Mouse (Mus musculus) lung, postnatal 14 days (tissue): ENCODE measurements at regions not wholly inside any gene's neighbourhood (a gene's known extent, or its start where the extent isn't known, plus 50 kb on each side); places are given as distances from the start of the nearest gene placed in this dataset.

Source experiments
- DNase-seq: peaks from one replicate; pipeline ENCODE4 v3.0.0; 2021

DNA sequence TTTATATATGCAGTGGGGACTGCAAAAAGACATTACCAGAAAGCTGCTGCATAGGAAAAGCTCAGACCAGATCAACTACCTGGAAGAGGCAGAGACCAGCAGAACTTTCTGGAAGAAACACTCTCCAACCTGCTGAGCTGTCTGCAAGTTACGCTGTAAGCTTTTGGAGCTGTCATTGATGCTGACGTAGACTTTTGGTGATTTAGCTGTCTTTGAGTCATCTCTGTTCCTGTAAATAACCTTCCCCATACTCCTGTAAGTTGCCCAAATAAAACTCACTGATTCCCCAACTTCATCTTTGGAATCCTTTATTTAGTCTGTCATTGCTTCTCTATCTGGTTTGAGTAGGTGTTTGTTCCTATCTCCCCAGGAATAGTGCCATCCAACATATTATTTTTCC is 218.5 kb upstream of the Gbe1 start:
- DNase-seq = no peak

DNA sequence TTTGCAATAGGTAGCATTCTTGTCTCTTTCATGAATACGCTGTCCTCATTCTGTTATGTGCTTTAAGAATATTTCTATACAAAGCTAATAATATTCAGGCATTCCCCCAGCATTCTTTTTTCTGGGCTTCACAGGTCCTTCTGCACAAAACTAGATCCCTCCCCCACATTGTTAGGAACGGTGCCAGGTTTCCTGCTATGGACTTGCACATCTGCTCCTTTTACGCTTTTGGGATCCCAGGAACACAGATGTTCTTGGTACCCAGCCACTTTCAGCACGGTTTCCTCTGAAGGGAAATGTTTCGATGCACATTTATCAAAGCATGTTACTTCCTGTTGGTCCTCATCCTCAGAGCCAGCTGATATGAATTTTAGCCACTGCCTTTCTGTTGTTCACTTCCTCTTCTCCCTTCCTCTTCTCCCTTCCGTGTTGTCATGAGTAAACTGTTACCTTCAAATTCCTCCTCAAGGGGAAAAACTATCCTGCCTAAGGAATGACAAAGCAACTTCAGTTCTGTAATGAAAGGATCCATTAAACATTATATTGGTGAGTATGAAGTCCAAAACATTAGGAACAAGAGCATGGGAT is 209.9 kb upstream of the Gbe1 start:
- no peak for DNase-seq

DNA sequence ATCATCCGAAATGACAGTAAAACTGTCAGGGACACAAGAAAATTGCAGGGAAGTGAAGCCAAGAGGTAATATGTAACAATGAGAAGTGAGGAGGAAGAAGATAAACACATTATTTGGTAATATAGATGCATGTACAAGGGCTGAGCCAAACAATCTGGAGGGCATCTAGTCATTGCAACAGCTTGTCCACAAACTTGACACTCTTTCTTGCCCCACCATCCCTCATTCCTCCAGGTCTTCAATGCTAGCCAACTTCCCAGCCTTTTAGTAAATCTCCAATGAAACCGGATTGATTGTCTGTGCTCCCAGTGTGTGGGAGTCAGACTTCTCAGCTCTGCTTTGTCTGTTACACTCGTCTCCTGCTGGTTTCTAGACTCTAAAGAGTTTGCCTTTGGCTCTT is 172.3 kb upstream of the Gbe1 start:
- DNase-seq = no peak

- DNase-seq = no peak
Observed at GRCm38 (mm10) chr16:70147673-70148359, 165.9 kb upstream of the Gbe1 start.

- DNase-seq = no peak
Observed at GRCm38 (mm10) chr16:70154587-70154986, 159.2 kb upstream of the Gbe1 start.

DNA sequence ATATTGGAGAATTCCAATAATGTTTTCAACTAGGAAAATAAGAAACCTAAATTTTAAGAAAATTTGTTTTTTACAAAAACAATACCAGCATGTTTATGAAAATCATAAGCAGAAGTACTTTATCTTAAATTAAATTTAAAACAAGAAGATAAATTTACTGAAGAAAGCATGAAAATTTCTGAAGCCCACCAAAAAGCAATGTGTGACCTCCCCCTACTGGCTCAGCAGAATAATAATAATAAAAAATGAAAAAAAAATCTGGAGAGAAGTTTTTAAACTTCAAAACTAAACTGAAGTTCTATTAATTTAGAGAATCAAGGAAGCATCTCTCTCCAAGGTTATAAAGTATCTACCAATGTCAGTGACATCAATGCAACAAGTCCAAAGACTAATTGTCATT is 153.2 kb upstream of the Gbe1 start:
- no peak for DNase-seq

DNA sequence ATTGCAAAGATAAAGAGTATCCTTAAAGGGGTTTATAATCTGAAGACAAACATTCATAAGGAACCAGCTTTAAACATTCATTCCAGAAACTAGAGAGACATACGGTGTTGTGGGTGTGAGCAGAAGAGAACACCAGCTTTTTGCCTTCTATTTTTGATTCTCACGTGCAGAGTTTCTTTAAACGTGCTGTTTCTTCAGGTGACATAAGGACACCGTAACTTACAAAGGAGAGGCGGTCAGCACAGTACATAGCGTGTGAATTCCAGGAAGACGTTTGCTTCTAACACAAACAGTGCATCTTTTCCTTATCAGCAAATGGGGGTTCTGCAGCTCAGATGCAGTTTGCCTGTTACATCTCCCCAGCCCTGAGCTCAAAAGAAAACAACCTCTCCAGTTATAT is 138.6 kb upstream of the Gbe1 start:
- no peak for DNase-seq

- no peak for DNase-seq
Observed at GRCm38 (mm10) chr16:70178975-70179374, 134.8 kb upstream of the Gbe1 start.

- DNase-seq = no peak
Observed at GRCm38 (mm10) chr16:70213861-70214597, 99.7 kb upstream of the Gbe1 start.

DNA sequence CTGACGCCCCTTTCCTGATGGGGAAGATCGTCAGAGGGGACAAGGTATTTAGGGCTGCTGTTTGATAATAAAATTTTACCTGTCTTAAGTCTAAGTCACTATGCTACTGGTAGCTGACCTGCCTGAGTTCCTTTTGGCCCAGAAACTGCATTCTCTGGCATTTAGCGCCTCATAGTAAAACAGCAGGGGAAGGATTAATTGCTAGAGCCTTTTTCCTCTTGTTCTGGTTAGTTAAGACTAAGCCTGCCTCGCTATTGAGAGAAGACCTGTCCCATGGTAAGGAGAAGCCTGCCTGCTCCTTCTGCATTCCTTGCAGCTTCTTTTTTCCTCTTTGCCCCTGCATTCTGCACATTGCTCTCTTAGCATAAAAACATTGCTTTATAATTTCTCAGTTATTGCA is 98.9 kb upstream of the Gbe1 start:
- DNase-seq = no peak

DNA sequence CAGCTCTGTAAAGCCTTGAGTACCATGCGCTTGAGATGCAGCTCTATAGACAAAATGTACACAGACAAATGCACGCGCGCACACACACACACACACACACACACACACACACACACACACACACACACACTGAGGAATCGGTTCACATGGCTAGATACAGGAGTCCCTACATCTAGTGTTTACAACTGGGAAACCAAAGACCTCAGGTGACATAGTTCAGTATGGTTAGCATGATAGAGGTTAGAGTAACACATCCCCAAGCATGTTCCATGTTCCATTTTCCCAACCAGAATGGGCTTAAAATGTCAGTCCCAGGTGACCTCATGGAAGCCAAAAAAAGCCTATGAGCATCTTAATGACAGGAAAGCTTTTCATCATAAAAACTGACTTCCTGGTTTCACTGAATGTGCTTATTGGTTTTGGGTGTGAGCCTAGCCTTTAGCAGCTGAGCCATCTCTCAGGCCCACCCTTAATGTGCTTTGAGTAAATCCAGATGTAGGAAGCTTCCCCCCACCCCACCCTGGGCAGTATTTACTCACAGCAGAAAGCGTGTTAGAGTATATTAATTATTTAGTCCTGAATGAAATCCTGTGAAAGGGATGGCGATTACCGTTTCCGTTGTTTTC is 86.0 kb upstream of the Gbe1 start:
- no peak for DNase-seq

DNA sequence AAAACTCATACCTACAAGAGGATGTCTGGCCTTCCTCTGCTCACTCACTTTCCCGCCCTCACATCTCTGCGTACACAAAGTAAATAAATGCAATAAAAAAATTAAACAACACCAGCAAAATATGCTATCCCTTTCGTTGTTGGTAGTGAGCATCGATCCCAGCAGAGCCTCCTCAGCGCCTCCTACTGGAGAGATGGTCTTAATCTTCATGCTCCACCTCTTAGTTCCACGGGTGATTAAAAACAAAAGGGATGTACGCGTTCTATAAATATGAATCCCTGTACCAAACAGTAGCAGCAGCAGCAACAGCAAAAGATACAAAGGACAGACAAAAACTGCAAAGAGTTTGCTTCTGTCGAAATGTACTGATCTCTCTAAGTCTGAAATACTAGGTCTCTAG is 81.0 kb upstream of the Gbe1 start:
- DNase-seq = peak; percentile 3

DNA sequence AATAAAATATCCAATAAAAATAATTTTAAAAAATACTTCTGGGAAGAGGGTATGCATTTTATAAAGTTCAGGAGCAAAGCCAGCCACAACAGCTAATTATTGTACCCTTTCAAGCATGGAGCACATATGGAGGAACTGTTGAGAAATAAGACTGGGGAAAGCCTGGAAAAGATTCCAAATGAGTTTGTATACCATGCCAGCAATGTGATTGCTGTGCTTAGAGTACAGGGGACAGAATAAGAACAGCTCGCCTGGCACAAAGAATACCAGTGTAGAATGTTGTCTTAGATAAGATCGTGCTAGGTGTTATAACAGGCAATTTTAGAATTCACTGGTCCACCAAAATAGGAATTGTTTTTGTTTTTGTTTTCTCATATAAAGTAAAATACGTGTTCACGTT is 78.6 kb upstream of the Gbe1 start:
- DNase-seq = no peak

DNA sequence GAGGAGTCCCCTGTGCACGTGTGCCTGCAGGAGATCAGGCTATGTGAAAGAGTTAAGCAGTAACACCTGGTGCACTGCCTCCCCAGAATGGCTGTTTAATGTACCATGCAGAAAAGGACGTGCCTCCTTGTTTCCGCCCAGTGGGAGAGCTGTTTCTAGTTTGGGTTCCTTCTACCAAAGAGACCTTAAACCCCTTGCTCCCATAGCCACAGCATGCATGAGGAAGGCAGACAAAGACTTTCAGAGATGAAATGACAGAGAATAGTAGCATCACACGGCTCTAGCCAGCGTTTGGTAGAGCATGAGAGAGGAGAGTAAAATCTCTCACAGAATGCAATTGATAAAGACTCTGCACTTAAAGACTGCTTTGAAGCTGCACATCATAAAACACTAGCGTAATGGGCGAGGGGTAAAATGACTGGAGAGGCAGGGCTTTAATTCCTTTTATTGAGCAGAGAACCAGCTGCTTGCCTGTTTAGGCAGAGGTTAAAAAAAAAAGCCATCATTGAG is 74.3 kb upstream of the Gbe1 start:
- no peak for DNase-seq

GRCm38 (mm10) chr16:70244205-70244756 is 69.5 kb upstream of the Gbe1 start:
- DNase-seq = no peak

DNA sequence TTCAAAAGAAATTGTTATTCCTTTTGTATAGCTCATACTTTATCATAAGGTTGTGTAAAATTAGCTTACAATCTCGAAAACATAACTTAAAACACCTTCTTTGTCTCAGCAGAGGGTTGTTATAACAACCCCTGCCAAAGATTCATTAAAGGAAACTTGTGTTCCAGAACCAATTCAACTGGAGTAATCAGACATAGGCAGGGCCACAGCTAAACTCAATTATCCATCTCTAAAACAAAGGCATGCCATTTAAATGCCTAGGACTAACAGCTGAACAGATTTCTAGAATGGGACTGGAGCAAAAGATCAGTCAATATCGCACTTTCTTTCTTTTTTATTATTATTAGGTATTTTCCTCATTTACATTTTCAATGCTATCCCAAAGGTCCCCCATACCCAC is 68.8 kb upstream of the Gbe1 start:
- no peak for DNase-seq

DNA sequence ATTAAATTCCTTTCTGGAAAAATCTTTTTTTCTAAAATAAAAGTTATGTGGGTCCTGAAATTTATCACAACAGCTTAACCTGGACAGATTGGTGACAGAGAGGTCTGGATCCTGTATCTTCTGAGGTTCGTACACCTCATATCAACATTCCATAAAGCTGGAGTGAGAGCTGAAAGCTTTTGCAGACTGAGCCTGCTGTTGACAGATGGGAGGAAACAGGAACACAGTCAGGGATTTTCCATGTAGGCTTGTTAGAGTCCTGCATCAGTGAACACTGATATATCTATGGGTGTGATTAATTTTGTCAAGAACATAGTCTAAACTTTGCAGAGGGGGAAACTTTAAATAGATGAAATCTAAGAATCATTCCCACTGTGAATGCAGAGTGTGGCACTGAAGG is 54.4 kb upstream of the Gbe1 start:
- DNase-seq = no peak

GRCm38 (mm10) chr16:70260151-70260550 is 53.6 kb upstream of the Gbe1 start:
- no peak for DNase-seq
